Mouse (Mus musculus): Measurements from ENCODE around the gene Birc3.

DNA sequence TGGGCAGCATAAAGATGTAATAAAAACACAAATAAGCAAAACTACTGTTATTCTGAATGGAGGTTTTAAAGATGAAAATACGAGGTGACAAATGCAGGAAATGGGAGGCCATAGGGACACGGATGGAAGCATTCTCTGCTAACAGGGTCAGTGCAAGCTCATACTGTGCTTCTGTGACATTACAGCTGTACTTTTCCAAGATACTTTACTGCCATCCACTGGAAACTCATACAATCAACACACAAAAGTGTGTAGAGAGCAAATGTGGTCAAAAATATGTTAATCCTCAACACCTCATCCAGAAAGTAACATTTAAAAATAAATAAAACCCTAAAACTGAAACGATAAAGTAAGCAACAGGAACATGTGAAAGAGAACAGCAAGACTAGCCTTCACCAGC, 50.2 kb downstream of the Birc3 start:
- no peak for TF ChIP-seq CTCF (IDR thresholded peaks at IDR 0.05; ENCODE audit: control insufficient read depth, insufficient read depth, insufficient replicate concordance, low read depth, low read length)
- TF ChIP-seq POLR2A (IDR thresholded peaks at IDR 0.05; ENCODE audit: control insufficient read depth, low read depth, low read length): no peak
